Mouse (Mus musculus) CD4-positive, CD25-positive, alpha-beta regulatory T cell, adult 2 months (primary cell): ENCODE data around the gene Dync1li1.

Experiments
- DNase-seq: peaks from one replicate; pipeline ENCODE4 v3.0.0-alpha.2; 2012; ENCODE audit warnings: low read depth, low spot score

Dync1li1 gene

DNA sequence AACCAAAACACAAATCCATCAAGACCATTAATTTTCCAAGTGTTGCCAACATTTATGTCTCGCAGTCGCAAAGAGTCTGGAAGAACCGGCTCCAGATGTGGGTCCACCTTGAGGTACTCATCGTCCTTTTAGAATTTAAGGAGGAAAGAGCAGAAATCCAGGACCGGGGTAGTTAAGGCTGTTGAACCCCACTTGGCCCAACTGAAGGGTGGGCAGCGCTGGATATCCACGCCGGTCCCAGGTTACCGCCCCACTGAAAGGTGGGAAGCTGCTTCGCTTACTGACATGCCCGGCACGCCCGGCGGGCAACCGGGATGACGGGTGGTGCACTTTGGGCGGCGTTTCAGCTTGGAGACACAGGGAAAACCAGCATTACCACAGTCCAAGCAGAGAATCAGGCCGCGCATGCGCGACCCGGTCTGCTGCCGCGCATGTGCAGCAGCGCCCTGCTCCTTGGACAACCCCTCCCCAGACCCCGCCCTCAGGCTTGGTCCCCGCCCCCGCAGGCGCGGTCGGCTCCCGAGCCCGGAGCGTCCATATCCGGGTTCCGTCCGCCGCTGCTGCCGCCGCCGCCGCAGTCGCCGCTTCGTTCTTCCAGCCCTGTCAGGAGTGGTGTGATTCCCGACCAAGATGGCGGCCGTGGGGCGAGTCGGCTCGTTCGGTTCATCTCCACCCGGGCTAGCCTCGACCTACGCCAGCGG is at the start of gene Dync1li1:
TSS of gene Dync1li1 (plus strand) at position 539 of the 701 bp plus-strand sequence.
- peak; percentile 98 for DNase-seq

DNA sequence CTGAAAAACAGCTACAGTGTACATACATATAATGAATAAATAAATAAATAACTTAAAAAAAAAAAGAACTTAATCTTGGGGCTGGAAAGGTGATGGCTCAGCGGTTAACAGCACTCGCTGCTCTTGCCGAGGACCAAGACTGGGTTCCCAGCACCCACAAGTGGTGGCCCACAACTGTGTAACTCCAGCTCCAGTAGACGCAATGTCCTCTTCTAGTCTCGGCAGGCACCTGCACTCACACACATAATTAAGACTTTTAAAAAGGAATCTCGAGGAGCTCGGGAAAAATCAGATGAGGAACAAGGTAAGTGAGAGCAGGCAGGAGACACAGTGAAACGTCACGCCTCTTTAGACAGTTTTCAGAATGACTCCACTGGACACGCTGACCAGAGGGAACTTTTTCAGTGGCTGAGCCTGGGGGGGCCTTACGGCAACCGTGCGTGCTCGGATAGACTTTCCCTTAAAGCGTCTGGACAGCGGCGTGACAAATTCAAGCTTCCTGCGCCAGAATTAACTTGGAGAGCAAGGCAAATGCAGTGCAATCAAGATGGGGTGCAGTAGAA is 49.3 kb upstream of the Dync1li1 start:
- peak; percentile 33 for DNase-seq

DNA sequence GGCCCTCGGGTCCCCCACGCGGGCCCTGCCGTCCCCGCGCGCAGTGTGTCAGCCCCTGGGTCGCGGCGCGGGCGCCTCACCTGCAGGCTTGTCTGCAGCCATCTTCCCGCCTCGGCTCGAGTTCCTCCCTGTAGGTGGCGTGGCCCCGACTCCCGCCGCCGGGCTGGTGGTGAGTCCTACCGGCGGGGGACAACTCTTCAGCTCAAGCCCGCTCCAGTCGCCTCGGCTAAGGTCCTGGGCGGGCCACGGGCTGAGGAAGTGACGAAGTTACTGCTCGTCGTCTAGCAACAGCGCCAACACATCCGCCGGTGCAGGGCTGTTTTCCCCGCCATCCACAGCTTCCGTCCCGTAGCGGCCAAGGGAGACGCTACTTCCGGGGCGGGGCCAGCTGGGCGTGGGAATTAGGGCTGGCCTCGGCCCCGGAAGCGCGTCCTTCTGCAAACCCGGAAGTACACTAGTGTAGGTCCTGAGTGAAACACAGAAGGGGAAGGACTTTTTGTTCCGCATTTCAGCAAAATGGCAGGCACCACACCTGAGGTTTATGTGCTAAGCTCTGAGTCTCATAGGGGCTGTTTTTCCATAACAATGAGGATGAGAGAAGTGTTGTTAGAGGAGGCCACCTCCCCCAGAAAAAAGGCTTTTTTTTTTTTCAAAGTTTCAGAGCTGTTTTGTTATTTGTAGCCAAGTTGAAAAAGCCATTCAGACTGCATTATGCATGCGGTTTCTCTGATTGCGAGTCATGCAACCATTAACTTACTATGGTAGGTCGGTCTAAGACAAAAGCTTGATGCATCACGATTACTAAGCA is 48.5 kb upstream of the Dync1li1 start, which contains the start of gene Cnot10:
TSS of gene Cnot10 (minus strand) at position 346 of the 808 bp plus-strand sequence.
- DNase-seq, result peak; percentile 100

DNA sequence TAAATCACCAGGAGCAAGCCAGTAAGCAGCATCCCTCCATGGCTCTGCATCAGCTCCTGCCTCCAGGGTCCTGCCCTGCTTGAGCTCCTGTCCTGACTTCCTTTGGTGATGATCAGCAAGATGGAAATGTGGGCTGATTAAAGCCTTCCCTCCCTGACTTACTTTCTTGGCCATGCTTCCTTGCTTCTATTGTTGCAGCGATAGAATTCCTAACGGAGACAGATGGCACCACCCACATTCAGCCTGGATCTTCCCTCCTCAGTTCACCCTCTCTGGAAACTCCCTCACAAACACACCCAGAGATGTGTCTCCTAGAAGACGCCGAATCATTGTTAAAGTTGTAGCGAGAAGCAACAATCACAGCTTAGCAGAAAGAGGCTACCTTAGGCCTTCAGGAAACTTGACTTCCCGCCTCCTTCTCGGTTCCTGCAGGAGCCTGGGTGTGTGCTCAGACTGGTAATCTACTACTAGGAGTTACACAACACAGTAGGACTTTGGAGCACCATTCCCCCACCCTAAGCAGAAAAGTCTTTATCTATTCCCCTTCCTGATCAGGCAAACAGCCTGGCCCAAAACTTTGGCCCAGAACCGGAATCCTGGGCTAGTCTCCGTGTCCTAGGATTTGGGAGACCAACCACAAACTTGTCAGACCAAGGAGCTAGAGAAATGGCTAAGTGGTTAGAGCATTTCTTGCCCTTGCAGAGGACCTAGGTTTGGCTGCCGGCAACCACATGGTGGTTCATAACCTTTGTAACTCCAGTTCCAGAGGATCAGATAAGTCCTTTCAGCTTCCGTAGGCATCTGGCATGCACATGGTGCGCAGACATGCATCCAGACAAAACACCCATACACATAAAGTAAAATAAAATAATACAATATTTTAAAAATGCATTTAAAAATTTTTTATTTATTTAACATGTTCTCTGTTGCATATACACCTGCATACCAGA is 41.8 kb upstream of the Dync1li1 start:
- no peak for DNase-seq

DNA sequence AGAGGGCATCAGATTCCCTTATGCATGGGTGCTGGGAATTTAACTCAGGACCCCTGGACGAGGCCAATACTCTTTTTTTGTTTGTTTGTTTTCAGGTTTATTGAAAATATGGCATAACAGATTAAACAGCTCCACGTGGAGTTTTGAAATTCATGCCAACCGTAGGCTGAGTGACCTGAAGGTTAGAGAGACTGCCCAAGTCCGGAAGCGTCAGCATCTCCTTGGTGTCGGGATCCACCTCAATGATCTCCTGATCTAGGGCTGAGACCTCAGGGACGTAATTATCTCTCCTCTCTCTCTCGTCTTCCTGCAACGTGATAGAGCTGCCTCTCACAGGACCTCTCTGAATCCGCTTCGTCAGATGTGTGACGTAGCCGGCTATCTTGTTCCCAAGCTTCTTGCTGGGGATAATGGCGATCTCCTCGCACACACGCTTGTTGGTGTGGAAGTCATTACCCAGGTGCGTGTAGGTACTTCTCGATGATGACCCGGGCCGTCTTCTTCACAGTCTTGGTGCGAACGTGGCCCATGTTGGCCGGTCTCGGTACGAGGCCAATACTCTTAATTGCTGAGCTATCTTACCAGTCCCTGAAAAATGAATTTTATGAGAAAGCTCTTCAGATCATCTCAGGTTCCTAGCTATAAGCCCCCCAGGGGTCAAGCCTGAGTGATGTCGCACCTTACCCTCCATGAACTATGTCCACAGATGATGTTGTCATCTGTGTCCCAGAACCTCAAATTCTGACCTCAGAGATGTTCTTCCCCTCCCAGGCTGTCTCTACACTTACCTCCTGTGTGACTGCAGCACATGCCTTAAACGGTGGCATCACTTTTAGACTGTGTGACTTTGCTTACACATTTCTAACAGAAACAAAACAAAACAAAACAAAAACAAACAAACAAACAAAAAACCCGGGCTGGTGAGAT is 40.8 kb upstream of the Dync1li1 start:
- DNase-seq, result no peak

DNA sequence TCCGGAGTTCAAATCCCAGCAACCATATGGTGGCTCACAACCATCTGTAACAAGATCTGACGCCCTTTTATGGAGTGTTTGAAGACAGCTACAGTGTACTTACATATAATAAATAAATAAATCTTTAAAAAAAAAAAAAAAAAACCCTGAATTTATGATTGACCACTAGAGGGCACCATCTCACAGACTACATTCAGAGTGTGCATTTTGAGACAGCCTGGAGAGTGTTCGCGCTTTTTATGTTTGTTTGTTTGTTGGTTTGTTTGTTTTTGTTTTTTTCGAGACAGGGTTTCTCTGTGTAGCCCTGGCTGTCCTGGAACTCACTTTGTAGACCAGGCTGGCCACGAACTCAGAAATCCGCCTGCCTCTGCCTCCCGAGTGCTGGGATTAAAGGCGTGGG is 40.1 kb upstream of the Dync1li1 start:
- peak; percentile 72 for DNase-seq

DNA sequence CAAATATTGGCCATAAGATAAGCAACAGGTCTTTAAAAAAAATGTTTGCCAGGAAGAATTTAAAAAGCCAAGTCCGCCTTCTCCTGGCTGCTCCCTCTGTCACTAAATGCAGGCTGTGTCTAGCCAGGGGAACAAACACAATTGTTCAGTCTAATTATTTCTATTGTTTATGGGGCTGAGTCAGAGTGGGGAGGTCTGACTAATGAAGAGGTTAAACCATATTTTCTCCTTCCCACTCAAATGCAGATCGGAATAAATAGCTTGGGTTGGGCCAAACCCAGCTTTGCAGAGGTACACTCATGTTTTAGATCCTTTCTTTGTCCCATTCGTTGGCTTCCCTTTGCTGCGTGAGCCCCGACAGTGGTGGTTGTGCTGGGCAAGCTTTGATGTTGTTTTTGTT is 39.2 kb upstream of the Dync1li1 start:
- no peak for DNase-seq

DNA sequence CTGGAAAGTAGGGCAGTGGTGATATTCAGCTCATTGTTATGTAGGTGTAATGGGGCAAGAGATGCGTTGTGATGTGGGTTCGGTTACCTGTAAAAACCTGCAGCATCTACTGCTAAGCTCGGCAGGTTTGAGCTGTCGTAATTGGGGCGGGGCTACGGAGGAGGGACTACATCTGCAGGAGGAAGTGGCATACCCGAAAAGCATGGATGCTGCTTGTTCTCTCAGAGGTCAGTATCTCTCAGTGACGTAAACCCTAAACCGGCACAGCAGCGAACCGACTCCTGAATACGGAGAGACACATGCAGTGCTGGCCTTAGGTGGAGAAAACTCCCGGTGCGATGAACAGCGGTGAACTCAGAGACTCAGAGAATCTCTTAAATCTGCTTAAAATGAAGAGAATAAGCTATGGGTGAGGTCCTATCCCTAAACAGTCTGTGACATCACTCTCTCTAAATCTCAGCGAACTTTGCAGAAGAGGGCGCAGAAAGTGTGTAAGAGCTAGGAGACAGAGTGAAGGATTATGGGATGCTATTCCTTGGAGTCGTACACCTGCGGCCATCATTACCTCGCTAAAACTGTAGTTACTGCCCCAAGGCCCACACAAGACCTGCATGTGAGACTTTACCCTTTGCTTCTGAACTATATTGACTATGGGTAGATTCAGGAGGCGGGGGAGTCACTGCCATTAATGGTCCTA is 37.5 kb upstream of the Dync1li1 start:
- peak; percentile 70 for DNase-seq

DNA sequence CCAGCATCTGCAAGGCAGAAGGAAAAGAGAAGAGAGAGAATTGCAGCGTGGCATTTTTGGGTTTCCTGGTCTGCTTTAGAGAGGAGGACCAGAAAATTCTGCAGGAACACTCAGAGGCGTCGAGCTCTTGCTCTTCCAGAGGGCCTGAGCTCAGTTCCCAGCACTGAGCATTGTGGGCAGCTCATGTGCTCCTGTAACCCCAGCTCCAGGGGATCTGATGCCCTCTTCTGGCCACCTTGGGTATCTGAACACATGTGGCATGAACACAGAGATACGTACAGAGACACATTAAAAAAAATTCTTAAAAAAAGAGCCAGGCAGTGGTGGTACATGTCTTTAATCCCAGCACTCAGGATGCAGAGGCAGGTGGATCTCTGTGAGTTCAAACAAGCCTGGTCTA is 33.2 kb upstream of the Dync1li1 start:
- DNase-seq, result no peak

DNA sequence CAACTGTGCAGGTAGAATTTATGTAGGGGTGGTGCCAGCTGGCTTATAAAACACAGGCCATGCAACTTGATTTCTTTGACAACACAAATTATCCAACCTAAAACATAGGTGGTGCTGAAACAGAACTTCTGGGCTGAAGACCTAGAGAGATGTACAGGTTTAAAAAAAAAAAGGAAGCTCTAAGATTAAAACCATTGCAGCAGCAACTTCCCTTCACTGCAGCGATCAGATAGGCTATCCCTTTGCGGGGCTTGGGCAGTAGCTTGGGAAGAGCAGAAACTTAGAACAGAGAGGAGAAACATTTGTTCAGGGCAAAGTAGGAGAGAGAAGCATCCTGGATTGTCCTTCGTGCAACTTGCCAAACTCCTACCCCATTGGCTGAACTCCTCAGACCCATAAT is 31.9 kb upstream of the Dync1li1 start:
- DNase-seq, result no peak

DNA sequence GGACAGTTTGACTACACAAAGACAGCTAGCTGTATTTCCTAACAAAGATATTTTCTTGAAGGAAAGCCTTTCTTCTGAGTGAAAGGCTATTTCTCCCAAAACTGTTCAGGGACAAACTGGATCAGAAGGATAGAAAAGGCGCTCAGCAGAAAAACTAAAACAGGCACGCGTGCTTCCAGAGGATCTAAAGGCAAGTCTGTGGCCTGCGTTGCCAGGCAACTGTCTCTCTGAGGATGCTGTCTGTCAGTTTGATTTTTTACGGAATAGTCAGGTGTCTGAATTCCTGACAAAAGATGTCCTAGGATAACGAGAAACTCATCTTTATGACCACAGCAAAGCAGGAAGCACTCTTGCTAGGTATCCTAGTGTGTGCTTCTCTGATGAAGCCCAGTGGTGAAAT is 28.1 kb upstream of the Dync1li1 start:
- no peak for DNase-seq

DNA sequence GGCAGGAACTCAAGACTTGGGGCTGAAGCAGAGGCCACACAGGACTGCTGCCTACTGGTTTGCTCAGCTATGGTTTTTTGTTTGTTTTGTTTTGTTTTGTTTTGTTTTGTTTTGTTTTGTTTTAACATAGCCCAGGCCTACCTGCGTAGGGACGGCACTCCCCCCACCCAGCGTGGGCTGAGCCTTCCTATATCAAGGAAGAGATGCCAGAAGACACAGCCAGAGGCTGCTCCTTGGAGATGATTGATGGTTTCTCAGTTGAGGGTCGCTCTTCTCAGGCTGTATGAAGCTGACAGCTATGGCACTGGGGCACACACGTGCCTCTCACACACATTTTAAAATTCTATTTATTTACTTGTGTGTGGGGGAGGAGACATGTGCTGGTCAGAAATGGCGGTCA is 27.6 kb upstream of the Dync1li1 start:
- DNase-seq, result no peak

DNA sequence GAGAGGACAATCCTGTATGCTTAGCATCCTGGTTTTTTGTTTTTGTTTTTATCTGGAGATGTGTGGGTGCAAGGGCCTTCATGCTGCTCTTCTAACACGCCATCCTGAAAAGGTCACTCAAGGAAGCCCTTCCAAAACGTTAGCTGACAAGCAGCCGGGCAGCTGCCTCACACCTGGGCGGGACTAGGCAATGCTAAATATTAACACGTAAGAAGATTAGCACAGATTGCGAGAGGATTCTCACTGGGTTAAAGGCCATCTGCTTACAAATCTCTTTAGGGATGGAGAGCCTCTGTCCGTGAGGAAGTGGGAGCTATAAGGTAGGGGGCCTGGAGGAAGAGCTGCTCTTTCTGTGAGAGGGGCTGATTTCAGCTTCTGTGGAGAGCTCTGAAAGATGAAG is 26.6 kb upstream of the Dync1li1 start:
- DNase-seq, result no peak

DNA sequence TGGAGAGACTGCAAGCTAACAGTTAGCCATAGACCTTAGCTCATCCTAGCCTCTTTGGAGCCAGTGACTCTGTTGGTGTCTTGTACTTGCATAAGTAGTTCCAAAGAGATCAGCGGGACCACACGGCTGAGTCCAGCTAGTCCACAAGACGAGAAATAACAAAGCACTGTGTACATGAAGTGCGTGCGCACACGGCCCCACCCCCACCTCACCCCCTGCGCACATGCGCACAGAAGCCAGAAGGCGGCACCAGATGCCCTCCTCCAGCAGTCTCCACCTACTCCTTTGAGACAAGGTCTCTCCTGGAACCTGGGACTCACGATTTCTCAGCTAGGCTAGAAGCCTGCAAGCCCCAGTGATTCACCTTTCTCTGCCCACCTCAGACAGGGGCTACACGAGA is 24.8 kb upstream of the Dync1li1 start:
- DNase-seq, result no peak

DNA sequence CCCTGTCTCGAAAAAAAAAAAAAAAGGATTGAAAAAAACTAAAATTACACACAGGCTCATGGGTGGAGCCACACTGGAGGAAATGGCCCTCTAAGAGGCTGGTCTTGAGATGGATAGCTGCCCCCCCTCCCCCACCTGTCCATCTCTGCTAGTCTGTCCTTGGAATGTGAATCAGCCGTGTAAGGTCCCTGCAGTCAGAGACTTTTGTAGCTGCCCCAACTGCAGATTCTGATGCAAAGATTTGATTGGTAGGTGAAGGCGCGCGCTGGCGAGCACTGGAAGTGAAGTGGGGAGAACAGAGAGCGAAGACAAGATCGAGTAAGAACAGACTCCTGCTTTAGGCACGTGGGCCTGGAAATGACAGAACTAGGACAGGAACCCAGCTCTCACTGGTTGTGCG is 21.7 kb upstream of the Dync1li1 start:
- DNase-seq, result no peak

DNA sequence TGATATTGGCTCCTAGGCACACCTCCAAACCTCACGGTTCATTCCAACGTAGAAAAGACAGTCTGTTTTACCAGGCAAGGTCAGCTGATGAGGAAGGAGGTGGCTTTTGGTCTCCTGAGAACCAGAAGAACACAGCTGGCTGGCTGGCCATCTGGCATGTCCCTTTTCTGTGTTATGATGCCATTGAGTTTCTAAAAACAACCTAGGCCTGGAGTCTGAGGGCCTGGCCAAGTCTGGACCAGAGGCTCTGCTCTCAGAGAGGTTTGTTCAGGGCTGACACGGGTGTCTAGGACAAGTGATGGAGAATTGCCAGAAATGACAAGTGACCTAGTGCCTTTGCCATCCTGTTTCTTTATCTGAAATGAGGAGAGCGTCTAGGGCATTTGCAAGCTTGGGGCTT is 20.5 kb upstream of the Dync1li1 start:
- DNase-seq, result no peak

DNA sequence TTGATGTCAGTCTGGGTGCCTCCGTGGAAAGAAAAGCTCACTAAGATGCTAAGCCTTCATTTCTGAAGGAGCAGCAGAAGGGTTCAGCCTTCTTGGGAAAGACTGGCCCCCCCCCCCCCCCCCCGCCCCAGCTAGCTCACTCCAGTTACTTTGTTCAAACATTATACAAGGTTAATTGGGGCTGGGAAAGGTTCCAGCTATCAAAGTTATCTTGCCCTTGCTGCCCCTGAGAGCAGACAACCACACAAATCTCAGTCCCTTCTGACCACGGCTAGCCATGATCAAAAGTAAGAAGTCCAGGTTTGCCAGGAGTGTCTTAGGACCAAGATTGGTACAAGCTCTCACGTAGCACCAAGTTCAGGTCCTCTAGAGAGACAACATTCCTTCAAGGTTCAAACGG is 19.6 kb upstream of the Dync1li1 start:
- DNase-seq, result no peak

DNA sequence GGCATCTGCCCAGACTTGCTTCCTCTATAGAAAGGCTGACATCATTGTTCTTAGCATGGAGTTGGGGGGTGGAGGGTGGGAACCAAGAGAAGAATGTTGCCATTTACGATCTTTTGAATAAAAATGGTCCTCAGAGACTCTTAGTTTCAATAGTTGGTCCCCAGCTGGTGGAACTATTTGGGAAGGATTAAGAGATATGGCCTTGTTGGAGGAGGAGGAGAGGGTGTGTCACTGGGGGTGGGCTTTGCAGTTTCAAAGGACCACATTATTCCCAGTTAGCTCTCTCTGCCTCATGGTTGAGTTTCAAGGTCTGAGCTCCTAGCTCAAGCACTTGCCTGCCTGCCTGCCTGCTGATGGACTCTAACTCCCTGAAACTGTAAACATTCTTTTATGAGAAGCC is 16.6 kb upstream of the Dync1li1 start:
- no peak for DNase-seq

DNA sequence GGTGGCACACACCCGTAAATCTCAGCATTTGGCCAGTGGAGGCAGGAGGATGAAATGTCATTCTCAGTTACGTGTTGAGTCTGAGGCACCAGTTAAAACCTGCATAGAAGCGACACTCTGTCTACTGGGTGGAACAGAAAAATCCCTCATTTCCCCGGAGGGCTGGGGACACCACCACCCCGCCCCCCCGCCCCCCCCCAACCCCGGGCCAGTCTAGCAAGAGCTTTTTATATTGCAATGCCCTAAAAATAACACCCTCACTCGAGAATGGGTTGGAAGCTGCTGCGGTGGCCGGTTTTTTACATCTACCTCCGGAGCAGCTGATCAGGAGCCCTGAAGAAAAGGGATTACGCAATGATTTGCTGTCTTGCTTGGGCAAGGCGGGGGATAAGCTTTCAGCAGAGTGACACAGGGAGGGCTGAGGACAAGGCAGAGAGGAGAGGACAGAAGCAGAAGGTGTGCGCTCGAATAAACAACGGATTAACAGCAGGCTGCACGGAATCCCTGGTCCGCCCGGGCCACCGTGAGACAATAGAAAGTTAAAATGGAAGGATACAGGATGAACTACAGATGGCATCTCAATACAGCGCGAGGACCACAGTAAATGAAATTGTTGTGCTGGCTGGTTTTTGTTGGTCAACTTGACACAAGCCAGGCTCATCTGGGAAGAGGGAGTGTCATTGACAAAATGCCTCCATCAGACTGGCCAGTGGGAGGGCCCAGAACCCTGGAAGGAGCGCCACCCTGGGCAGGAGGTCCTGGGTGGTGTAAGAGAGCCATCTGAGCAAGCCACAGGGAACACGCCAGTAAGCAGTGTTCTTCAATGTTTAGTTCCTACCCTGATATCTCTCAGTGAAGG is 15.7 kb upstream of the Dync1li1 start:
- no peak for DNase-seq
